Mouse (Mus musculus): ENCODE results near the gene Dppa2.

The Dppa2 gene

GRCm38 (mm10) chr16:48335326-48335725, 31.6 kb downstream of the Dppa2 start:
- no peak for DNase-seq (ENCODE audit: low read depth, low spot score)

GRCm38 (mm10) chr16:48344193-48344592, 40.5 kb downstream of the Dppa2 start:
- DNase-seq (ENCODE audit: low read depth, low spot score), result no peak

GRCm38 (mm10) chr16:48347246-48347645, 43.5 kb downstream of the Dppa2 start:
- DNase-seq (ENCODE audit: low read depth, low spot score), result no peak

- DNase-seq (ENCODE audit: low read depth, low spot score), result no peak
Measured at GRCm38 (mm10) chr16:48355716-48356115, 52.0 kb downstream of the Dppa2 start.

GRCm38 (mm10) chr16:48356417-48356816, 52.7 kb downstream of the Dppa2 start:
- DNase-seq (ENCODE audit: low read depth, low spot score), result no peak

- DNase-seq (ENCODE audit: low read depth, low spot score), result no peak
Measured at GRCm38 (mm10) chr16:48360887-48361286, 57.2 kb downstream of the Dppa2 start.

- no peak for DNase-seq (ENCODE audit: low read depth, low spot score)
Measured at GRCm38 (mm10) chr16:48366801-48367200, 63.1 kb downstream of the Dppa2 start.

- no peak for DNase-seq (ENCODE audit: low read depth, low spot score)
Measured at GRCm38 (mm10) chr16:48368096-48368495, 64.4 kb downstream of the Dppa2 start.

All from embryo, embryonic 11.5 days (tissue).